ENCODE assay signal across 30 mouse cellular contexts in the genomic region with DNA sequence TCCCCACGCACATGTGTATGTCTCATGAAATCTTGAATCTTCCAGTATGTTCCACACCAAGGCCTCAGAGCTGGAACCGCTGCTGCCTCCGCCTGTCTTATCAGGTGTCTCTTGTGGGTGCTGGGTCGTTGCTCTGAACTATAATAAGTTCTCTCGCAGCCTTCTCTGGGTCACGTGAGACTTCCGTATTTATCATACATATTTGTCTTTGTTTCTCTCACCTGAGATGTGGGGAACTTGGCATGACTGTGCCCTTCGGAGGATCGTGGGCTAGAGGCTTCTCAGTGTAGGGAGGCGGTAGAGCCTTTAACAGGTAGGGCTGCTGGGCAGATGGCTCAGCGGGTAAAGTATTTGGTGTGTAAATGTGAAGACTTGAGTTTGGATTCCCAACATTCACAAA. TPM values are rescaled to one million over a fixed set of nuclear protein-coding genes. Genes with fewer than 3 reads are reported as not detected.
A peak's percentile ranks its signal among the peaks of the same experiment; 100 is the strongest.
DNase-seq lines count a peak whose midpoint lies in the region; TF ChIP-seq lines count a peak whose summit lies in the region.
"Had no signal": no experiment of that assay in that cellular context is flagged by ENCODE, and none has a peak within 500 bp of the region (broad histone marks: within the 10 kb centered on the region; RNA-seq: fewer than 3 reads in every experiment).

No protein-coding gene starts in this region.

- no peak overlapping the region for H3K9ac ChIP-seq in MEL (ENCODE audit: control insufficient read depth, low read depth, low read length, poor library complexity, severe bottlenecking)
- H3K9ac ChIP-seq: embryonic facial prominence, embryonic 13.5 days; embryonic facial prominence, embryonic 15.5 days; forebrain, embryonic 13.5 days; forebrain, embryonic 15.5 days; forebrain, postnatal 0 days had no signal

- H3K79me2 ChIP-seq in MEL (ENCODE audit: control insufficient read depth, insufficient read depth, low read length, poor library complexity): no peaks in the 10 kb centered on the region

- H3K27me3 ChIP-seq in testis, adult 2 months (ENCODE audit: control insufficient read depth, insufficient read depth, low read length): no peaks in the 10 kb centered on the region
- H3K27me3 ChIP-seq in MEL (ENCODE audit: control insufficient read depth in 1 of 2, insufficient read depth in 2 of 2, low read length in 2 of 2): peaks cover 3 to 14% of the 10 kb centered on the region in 2 experiments; a peak in 3 of 4 replicates
- H3K27me3 ChIP-seq: embryonic facial prominence, embryonic 13.5 days; embryonic facial prominence, embryonic 15.5 days; forebrain, embryonic 13.5 days; forebrain, embryonic 15.5 days had no signal

- peak overlapping the region; percentile 61; the same call in 1 of the 2 replicates for H3K27ac ChIP-seq in testis, adult 2 months (ENCODE audit: control insufficient read depth, insufficient read depth, low read depth, low read length)
- no peak overlapping the region for H3K27ac ChIP-seq in MEL (ENCODE audit: control insufficient read depth, low read depth, low read length)
- H3K27ac ChIP-seq: embryonic facial prominence, embryonic 13.5 days; embryonic facial prominence, embryonic 15.5 days; forebrain, embryonic 10.5 days; forebrain, embryonic 13.5 days; forebrain, embryonic 15.5 days had no signal

- no peaks in the 10 kb centered on the region for H3K9me3 ChIP-seq in MEL (replicated peaks; ENCODE audit: insufficient read depth, low read length)
- H3K9me3 ChIP-seq: embryonic facial prominence, embryonic 13.5 days; embryonic facial prominence, embryonic 15.5 days; forebrain, embryonic 10.5 days; forebrain, embryonic 13.5 days; forebrain, embryonic 15.5 days; G1E had no signal

- peak; percentile 24 for DNase-seq in ovary, adult 18-20 months (ENCODE audit: low spot score)
- no peak for DNase-seq in ovary, postnatal 14 days (ENCODE audit: low spot score)
- no peak for DNase-seq in testis, postnatal 14 days (ENCODE audit: low spot score)
- DNase-seq in MEL (ENCODE audit: low read depth, low spot score): peak; percentile 38
- DNase-seq in left cerebral cortex, postnatal 36 days (ENCODE audit: low spot score in 2 of 2): no peak
- DNase-seq: adrenal gland, postnatal 25 days; B cell, adult 2 months; cerebellum, adult 11 months; cerebellum, adult 18-20 months; cerebellum, adult 8-10 months; cerebellum, adult 9-11 months; cerebellum, postnatal 14 days; cerebellum, postnatal 36 days; forebrain, postnatal 0 days had no signal

- TF ChIP-seq RAD21 in MEL (IDR thresholded peaks at IDR 0.05; ENCODE audit: low read depth, low read length): no peak

- no peak for TF ChIP-seq EP300 in MEL (IDR thresholded peaks at IDR 0.05; ENCODE audit: low read depth in 1 of 2, low read length in 2 of 2)

- H3K4me3 ChIP-seq in testis, adult 2 months (ENCODE audit: control insufficient read depth, low read depth, low read length): no peak overlapping the region
- no peak overlapping the region for H3K4me3 ChIP-seq in MEL (ENCODE audit: control insufficient read depth in 1 of 2, insufficient read depth in 1 of 2, low read depth in 2 of 2, low read length in 2 of 2)
- H3K4me3 ChIP-seq: embryonic facial prominence, embryonic 13.5 days; embryonic facial prominence, embryonic 15.5 days; erythroblast, embryonic 14.5 days; forebrain, embryonic 10.5 days; forebrain, embryonic 13.5 days; forebrain, embryonic 15.5 days had no signal

- TF ChIP-seq CTCF in testis, adult 2 months (IDR thresholded peaks at IDR 0.05; ENCODE audit: control insufficient read depth, insufficient read depth, insufficient replicate concordance, low read depth, low read length): no peak
- no peak for TF ChIP-seq CTCF in MEL (IDR thresholded peaks at IDR 0.05 in 2 of 3, conservative IDR thresholded peaks at IDR 0.05 in 1 of 3; ENCODE audit: control insufficient read depth in 1 of 3, insufficient read depth in 1 of 3, low read depth in 2 of 3, low read length in 3 of 3, poor library complexity in 1 of 3, severe bottlenecking in 1 of 3)

- no peaks in the 10 kb centered on the region for H3K4me1 ChIP-seq in testis, adult 2 months (ENCODE audit: control insufficient read depth, insufficient read depth, low read length)
- peaks cover 0 to 10% of the 10 kb centered on the region in 2 experiments; a peak in 2 of 4 replicates for H3K4me1 ChIP-seq in MEL (ENCODE audit: control insufficient read depth in 1 of 2, insufficient read depth in 2 of 2, low read length in 2 of 2)
- H3K4me1 ChIP-seq: embryonic facial prominence, embryonic 13.5 days; embryonic facial prominence, embryonic 15.5 days; forebrain, embryonic 13.5 days; forebrain, embryonic 15.5 days had no signal

- intact Hi-C loops in left cerebral cortex, postnatal 36 days (cut with DNase I): no loop called here

- H3K36me3 ChIP-seq in testis, adult 2 months (ENCODE audit: control insufficient read depth, insufficient read depth, low read length): no peaks in the 10 kb centered on the region
- no peaks in the 10 kb centered on the region; a peak in 1 of 4 replicates for H3K36me3 ChIP-seq in MEL (ENCODE audit: control insufficient read depth in 1 of 2, insufficient read depth in 2 of 2, low read length in 2 of 2)
- H3K36me3 ChIP-seq: embryonic facial prominence, embryonic 13.5 days; embryonic facial prominence, embryonic 15.5 days; forebrain, embryonic 10.5 days; forebrain, embryonic 15.5 days; G1E had no signal

- TF ChIP-seq POLR2A in testis, adult 2 months (IDR thresholded peaks at IDR 0.05; ENCODE audit: control insufficient read depth, low read depth, low read length): no peak
- TF ChIP-seq POLR2A in MEL (IDR thresholded peaks at IDR 0.05; ENCODE audit: control insufficient read depth in 1 of 2, insufficient read depth in 1 of 2, low read depth in 1 of 2, low read length in 2 of 2, poor library complexity in 1 of 2): no peak

TF ChIP-seq in MEL, 35 proteins besides CTCF, POLR2A, EP300 and RAD21:
- TF ChIP-seq USF2 (IDR thresholded peaks at IDR 0.05; ENCODE audit: borderline replicate concordance in 1 of 2, insufficient read depth in 1 of 2, low read depth in 1 of 2, low read length in 2 of 2) (0 out of 4 replicates have a peak, but pooled peaks of 1 of the 2 experiments have one; percentile 25), USF1 (IDR thresholded peaks at IDR 0.05; ENCODE audit: low read depth, low read length) (peak; percentile 84), BHLHE40 (IDR thresholded peaks at IDR 0.05; ENCODE audit: borderline replicate concordance, low read depth, low read length) (peak; percentile 62; the same call in 1 of the 2 replicates), ZKSCAN1 (IDR thresholded peaks at IDR 0.05; ENCODE audit: low read depth, low read length) (no peak)

RNA-seq across cellular contexts. Expression of a gene that starts 0.5 kb away (rescaled TPM):
- polyA plus RNA-seq in testis, adult 2 months (2012; rRNA removed): 710 and 946 TPM in 2 replicates
- not detected in 2 replicates for total RNA-seq in MEL (2012; rRNA removed)
- polyA plus RNA-seq in MEL (2012; ENCODE audit: insufficient read depth in 1 of 2, insufficient read length in 2 of 2, low read depth in 1 of 2, low replicate concordance in 2 of 2, missing spikeins in 1 of 2): not detected
- total RNA-seq in left cerebral cortex, postnatal 36 days (2021): not detected
- total RNA-seq: CH12.LX; common myeloid progenitor, adult 5-6 weeks; forebrain, postnatal 0 days; G1E had no signal
- polyA plus RNA-seq: adrenal gland, adult 2 months; brain, embryonic 14.5 days; CD4-positive, CD25-positive, alpha-beta regulatory T cell, adult 4 months; embryonic facial prominence, embryonic 11.5 days; embryonic facial prominence, embryonic 13.5 days; embryonic facial prominence, embryonic 15.5 days; erythroblast, embryonic 14.5 days; forebrain, embryonic 10.5 days; forebrain, embryonic 13.5 days; forebrain, embryonic 15.5 days; forebrain, postnatal 0 days; G1E had no signal

RNA-seq across cellular contexts. Expression of a gene that starts 8.1 kb away (rescaled TPM):
- polyA plus RNA-seq in testis, adult 2 months (2012; rRNA removed): 4.1 and 4.5 TPM in 2 replicates
- not detected in 2 replicates for total RNA-seq in MEL (2012; rRNA removed)
- polyA plus RNA-seq in MEL (2012; ENCODE audit: insufficient read depth in 1 of 2, insufficient read length in 2 of 2, low read depth in 1 of 2, low replicate concordance in 2 of 2, missing spikeins in 1 of 2): not detected
- total RNA-seq in left cerebral cortex, postnatal 36 days (2021): not detected
- total RNA-seq: adrenal gland, adult 2 months; adrenal gland, postnatal 10 days; adrenal gland, postnatal 25 days; adrenal gland, postnatal 4 days; CH12.LX; common myeloid progenitor, adult 5-6 weeks; forebrain, postnatal 0 days; G1E had no signal
- polyA plus RNA-seq: adrenal gland, adult 2 months; brain, embryonic 14.5 days; CD4-positive, CD25-positive, alpha-beta regulatory T cell, adult 4 months; embryonic facial prominence, embryonic 11.5 days; embryonic facial prominence, embryonic 13.5 days; embryonic facial prominence, embryonic 15.5 days; erythroblast, embryonic 14.5 days; forebrain, embryonic 10.5 days; forebrain, embryonic 13.5 days; forebrain, embryonic 15.5 days; forebrain, postnatal 0 days; G1E had no signal

RNA-seq across cellular contexts. Expression of a gene that starts 11.5 kb away (rescaled TPM):
- polyA plus RNA-seq in testis, adult 2 months (2012; rRNA removed): not detected in 2 replicates
- not detected in 2 replicates for total RNA-seq in MEL (2012; rRNA removed)
- polyA plus RNA-seq in MEL (2012; ENCODE audit: insufficient read depth in 1 of 2, insufficient read length in 2 of 2, low read depth in 1 of 2, low replicate concordance in 2 of 2, missing spikeins in 1 of 2): not detected
- not detected for total RNA-seq in left cerebral cortex, postnatal 36 days (2021)
- total RNA-seq: adrenal gland, adult 2 months; adrenal gland, postnatal 10 days; adrenal gland, postnatal 25 days; adrenal gland, postnatal 4 days; CH12.LX; common myeloid progenitor, adult 5-6 weeks; forebrain, postnatal 0 days; G1E had no signal
- polyA plus RNA-seq: adrenal gland, adult 2 months; brain, embryonic 14.5 days; CD4-positive, CD25-positive, alpha-beta regulatory T cell, adult 4 months; embryonic facial prominence, embryonic 11.5 days; embryonic facial prominence, embryonic 13.5 days; embryonic facial prominence, embryonic 15.5 days; erythroblast, embryonic 14.5 days; forebrain, embryonic 10.5 days; forebrain, embryonic 13.5 days; forebrain, embryonic 15.5 days; forebrain, postnatal 0 days; G1E had no signal

RNA-seq across cellular contexts. Expression of a gene that starts 18.6 kb away (rescaled TPM):
- polyA plus RNA-seq in testis, adult 2 months (2012; rRNA removed): 16.3 and 25.5 TPM in 2 replicates
- total RNA-seq in MEL (2012; rRNA removed): not detected in 2 replicates
- not detected for polyA plus RNA-seq in MEL (2012; ENCODE audit: insufficient read depth in 1 of 2, insufficient read length in 2 of 2, low read depth in 1 of 2, low replicate concordance in 2 of 2, missing spikeins in 1 of 2)
- not detected for total RNA-seq in left cerebral cortex, postnatal 36 days (2021)
- total RNA-seq: adrenal gland, adult 2 months; adrenal gland, postnatal 10 days; adrenal gland, postnatal 25 days; adrenal gland, postnatal 4 days; CH12.LX; common myeloid progenitor, adult 5-6 weeks; forebrain, postnatal 0 days; G1E had no signal
- polyA plus RNA-seq: adrenal gland, adult 2 months; brain, embryonic 14.5 days; CD4-positive, CD25-positive, alpha-beta regulatory T cell, adult 4 months; embryonic facial prominence, embryonic 11.5 days; embryonic facial prominence, embryonic 13.5 days; embryonic facial prominence, embryonic 15.5 days; erythroblast, embryonic 14.5 days; forebrain, embryonic 10.5 days; forebrain, embryonic 13.5 days; forebrain, embryonic 15.5 days; forebrain, postnatal 0 days; G1E had no signal

RNA-seq across cellular contexts. Expression of a gene that starts 23.5 kb away (rescaled TPM):
- polyA plus RNA-seq in testis, adult 2 months (2012; rRNA removed): 125 and 129 TPM in 2 replicates
- total RNA-seq in MEL (2012; rRNA removed): not detected in 2 replicates
- not detected for polyA plus RNA-seq in MEL (2012; ENCODE audit: insufficient read depth in 1 of 2, insufficient read length in 2 of 2, low read depth in 1 of 2, low replicate concordance in 2 of 2, missing spikeins in 1 of 2)
- not detected for total RNA-seq in left cerebral cortex, postnatal 36 days (2021)
- total RNA-seq: CH12.LX; common myeloid progenitor, adult 5-6 weeks; forebrain, postnatal 0 days; G1E had no signal
- polyA plus RNA-seq: brain, embryonic 14.5 days; CD4-positive, CD25-positive, alpha-beta regulatory T cell, adult 4 months; embryonic facial prominence, embryonic 11.5 days; embryonic facial prominence, embryonic 13.5 days; embryonic facial prominence, embryonic 15.5 days; erythroblast, embryonic 14.5 days; forebrain, embryonic 10.5 days; forebrain, embryonic 13.5 days; forebrain, embryonic 15.5 days; forebrain, postnatal 0 days; G1E had no signal

Comparison
In these comparisons a context has a peak if more than half of its experiments do, and no peak if none do; other contexts are left out.
1. DNase-seq: peak in ovary, adult 18-20 months (single experiment) and MEL (single experiment); none in ovary, postnatal 14 days (single experiment), testis, postnatal 14 days (single experiment) and left cerebral cortex, postnatal 36 days (0 of 2).